Mouse (Mus musculus): Measurements from ENCODE around the gene Cwc27.

The Cwc27 gene

DNA sequence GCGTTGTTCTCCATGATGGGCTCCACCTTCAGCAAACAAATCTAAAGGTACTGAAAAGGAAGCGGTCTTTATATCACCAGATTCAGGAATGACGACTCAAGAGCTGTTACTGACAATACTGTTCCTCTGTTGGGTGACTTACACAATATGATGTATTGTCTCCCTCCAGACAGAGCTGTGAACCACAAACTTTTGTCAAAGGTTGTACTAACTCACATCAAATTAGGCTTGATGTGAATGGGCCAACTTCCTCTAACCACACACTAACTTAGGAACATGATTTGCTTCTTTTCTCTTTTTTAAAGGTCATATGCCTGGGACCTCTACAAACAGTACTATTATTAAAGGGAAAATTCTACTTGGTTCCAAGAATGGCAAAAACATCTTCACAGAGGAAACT is 53.7 kb downstream of the Cwc27 start:
- no peak for DNase-seq

GRCm38 (mm10) chr13:104762401-104762800 is 54.5 kb downstream of the Cwc27 start:
- DNase-seq = no peak

- DNase-seq = no peak
These were observed 57.6 kb downstream of the Cwc27 start for GRCm38 (mm10) chr13:104759381-104759780.

GRCm38 (mm10) chr13:104747032-104747431 is 69.9 kb downstream of the Cwc27 start:
- DNase-seq = no peak

DNA sequence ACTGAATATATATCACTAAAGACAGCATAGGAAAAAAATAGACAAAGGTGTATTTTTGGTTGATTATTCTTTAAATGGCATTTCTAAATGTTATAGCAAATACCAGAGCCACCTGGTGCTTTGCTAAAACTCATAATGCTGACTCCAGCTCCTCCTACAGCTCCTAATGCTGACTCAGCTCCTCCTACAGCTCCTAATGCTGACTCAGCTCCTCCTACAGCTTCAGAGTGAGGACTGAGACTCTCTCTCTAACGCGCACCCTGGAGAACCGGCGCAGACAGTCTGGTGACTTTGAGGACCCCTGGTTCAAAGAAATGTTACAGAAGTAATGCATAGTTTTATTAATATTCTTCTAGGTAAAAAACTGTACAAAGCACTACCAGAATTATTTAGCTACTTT is 74.1 kb downstream of the Cwc27 start:
- DNase-seq = no peak

DNA sequence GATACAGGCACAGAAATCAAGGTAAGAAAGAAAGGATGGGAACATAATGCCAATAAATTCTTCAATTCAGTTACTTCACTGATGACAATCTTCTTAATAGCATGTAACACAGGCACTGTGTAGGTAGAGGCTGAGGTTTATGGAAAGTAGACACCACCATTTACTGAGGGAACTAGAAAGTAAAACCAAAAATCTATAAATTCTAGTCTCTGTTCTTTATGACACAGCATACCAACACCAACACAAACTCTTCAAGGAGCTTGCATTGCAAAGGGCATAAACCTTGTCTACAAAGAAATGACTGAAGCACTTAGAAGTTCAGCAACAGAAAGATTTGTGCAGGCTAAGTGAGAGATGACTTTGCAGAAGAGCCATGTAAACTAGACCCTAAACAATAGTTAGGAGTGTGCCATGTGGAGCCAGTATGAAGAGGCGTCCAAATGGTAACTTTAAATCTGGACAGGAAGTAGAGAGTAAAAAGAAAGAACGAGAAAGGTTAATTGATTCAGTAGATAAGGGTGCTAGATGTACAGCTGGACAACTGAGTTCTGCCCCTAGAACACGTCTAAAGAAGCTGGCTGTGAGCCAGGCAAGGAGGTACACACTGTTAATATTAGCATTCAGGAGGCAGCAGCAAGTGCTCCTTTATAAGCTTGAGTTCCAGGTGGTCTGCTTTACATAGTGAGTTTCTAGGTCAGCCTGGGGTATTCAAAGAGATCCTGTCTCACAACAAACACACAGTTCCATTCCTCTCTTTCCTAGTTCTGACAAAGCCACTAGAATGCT is 87.5 kb downstream of the Cwc27 start:
- peak; percentile 10 for DNase-seq

- DNase-seq = no peak
These were observed 89.3 kb downstream of the Cwc27 start for GRCm38 (mm10) chr13:104727681-104728080.

DNA sequence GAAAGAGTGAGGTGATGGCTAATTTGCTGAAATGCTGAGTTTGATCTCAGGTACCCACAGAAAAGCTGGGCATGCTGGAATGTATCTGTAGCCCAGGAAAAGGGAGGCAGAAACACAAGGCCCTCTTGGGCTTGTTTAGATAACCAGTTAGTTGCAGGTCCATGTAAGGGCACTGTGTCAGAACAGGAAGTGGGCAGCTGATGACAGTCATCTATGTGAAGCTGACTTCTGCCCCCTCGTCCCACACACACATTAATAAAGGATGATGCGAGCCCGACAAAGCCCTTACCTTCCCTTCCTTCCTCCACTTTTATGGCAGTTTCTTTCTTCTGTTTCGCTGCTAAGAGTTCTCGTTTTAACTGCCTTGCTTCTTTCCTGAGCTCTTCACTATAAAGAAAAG is 96.8 kb downstream of the Cwc27 start:
- DNase-seq = no peak

- peak; percentile 28 for DNase-seq
These were observed 122.2 kb downstream of the Cwc27 start for GRCm38 (mm10) chr13:104694612-104695355.

DNA sequence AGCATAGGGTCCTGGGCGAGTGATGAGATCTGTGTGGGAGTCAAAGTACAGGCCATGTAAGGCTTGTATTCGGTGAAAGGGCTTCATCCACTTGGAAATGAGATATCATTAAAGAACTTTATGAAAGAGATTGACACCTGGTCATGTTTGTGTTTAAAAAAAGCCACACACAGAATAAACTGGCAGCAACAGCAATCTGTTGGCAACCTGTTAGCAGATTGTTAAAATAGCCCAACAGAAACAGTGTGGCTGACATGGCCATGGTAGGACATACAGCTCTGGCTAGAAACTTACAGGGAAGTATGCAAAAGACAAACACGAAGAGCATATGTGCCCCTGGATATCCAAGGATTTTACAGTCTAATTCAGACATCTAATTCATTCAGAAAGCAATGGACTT is 124.2 kb downstream of the Cwc27 start:
- no peak for DNase-seq

GRCm38 (mm10) chr13:104685537-104685936 is 131.4 kb downstream of the Cwc27 start:
- no peak for DNase-seq

DNA sequence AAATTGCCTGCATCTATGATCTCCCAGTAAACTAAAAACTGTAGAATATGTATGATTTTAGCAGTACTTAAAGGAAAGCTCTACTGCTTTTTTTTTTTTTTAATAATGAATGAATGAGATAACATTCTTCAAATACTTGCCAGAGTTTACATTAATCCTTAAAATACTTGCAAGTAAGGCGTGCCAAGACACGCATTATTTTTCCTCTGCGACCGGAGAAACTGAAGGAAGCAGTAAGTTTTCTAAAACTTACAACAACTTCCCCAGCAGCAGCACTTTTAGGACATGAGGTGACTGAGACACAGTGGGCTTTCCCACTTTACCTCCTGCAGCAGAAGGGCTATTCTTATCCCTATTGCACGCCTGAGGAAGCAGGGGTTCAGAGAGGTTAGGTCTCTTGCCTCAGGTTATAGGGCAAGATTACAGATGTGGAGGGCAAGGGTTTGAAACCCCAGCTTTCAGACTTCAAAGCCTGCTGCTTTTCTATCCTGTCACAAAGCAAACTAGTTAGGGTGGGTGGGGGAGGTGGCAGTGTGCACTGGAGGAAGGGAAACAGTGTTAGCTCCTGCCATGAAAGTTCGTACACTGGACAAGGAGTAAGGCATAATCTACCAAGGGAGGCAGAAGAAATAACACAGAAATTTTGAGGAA is 132.5 kb downstream of the Cwc27 start:
- no peak for DNase-seq

- DNase-seq = peak; percentile 23
These were observed 135.7 kb downstream of the Cwc27 start for GRCm38 (mm10) chr13:104681212-104681611.

DNA sequence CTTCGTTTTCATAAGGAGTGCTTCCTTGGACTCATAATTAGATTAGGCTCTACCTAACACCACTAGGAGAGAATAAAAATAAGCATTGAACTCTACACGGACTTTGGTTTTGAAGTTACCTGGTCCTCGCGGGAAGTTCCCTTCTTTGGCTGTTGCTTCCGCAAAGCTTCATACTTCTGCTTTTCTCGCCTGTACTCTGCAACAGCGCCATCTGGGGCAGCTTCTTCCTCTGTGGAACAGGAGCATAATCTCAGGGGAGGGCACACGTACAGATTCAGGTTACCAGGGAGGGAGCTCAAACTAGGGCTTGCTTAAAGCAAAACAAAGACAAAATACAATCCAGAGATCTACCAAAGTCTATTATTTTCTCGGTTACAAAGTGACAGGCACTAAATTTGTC is 155.8 kb downstream of the Cwc27 start:
- DNase-seq = no peak

GRCm38 (mm10) chr13:104660042-104660680 is 156.8 kb downstream of the Cwc27 start:
- no peak for DNase-seq

- no peak for DNase-seq
These were observed 160.2 kb downstream of the Cwc27 start for GRCm38 (mm10) chr13:104656666-104657272.

- no peak for DNase-seq
These were observed 161.8 kb downstream of the Cwc27 start for GRCm38 (mm10) chr13:104655137-104655536.

- DNase-seq = no peak
These were observed 165.2 kb downstream of the Cwc27 start for GRCm38 (mm10) chr13:104651763-104652162.

DNA sequence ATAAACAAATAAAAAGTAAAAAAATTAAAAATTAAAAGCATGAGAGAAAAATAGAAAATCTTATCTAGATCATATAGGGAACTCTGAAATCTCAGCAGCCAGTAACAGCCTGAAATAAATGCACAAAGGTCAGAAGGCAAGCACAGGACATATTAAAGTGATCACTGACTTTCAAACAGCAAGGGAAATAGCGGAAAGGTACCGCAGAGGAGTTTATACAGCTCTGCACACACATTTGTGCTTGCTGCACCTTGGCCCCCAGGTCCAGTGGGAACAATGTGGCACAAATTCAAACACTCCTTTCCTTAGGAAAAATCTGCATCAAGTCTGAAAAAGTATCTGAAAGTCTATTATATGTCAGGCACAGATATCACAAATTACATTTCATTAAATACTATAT is 166.3 kb downstream of the Cwc27 start:
- DNase-seq = no peak

- DNase-seq = no peak
These were observed 166.8 kb downstream of the Cwc27 start for GRCm38 (mm10) chr13:104650145-104650544.

GRCm38 (mm10) chr13:104645778-104646425 is 171.0 kb downstream of the Cwc27 start:
- no peak for DNase-seq

- DNase-seq = no peak
These were observed 172.8 kb downstream of the Cwc27 start for GRCm38 (mm10) chr13:104644185-104644584.
